Mouse (Mus musculus) heart, postnatal 0 days (tissue): Measurements from ENCODE around the gene Rbp1.

Experiments
- CTCF ChIP-seq: IDR thresholded peaks from 2 replicates; pipeline ENCODE4 v1.5.1; 2016; ENCODE audit warnings: antibody characterized with exemption, control low read depth, low read depth
- EP300 ChIP-seq: IDR thresholded peaks from 2 replicates; pipeline ENCODE4 v1.6.1; 2016; ENCODE audit warnings: antibody characterized with exemption, low read depth

GRCm38 (mm10) chr9:98374897-98375296, 47.9 kb upstream of the Rbp1 start:
- TF ChIP-seq CTCF (no peak), EP300 (no peak)
